Mouse (Mus musculus): ENCODE data around the gene Lrrc27. TPM values are rescaled to one million over a fixed set of nuclear protein-coding genes. Genes with fewer than 3 reads are reported as not detected.

Gene Lrrc27
- 1.2 TPM for polyA plus RNA-seq (2014; fragmentation: Illumina TruSeq; extraction: RNeasy Lipid Tissue Mini Kit (QIAGEN cat#74804); ENCODE audit: low read depth, low replicate concordance)

DNA sequence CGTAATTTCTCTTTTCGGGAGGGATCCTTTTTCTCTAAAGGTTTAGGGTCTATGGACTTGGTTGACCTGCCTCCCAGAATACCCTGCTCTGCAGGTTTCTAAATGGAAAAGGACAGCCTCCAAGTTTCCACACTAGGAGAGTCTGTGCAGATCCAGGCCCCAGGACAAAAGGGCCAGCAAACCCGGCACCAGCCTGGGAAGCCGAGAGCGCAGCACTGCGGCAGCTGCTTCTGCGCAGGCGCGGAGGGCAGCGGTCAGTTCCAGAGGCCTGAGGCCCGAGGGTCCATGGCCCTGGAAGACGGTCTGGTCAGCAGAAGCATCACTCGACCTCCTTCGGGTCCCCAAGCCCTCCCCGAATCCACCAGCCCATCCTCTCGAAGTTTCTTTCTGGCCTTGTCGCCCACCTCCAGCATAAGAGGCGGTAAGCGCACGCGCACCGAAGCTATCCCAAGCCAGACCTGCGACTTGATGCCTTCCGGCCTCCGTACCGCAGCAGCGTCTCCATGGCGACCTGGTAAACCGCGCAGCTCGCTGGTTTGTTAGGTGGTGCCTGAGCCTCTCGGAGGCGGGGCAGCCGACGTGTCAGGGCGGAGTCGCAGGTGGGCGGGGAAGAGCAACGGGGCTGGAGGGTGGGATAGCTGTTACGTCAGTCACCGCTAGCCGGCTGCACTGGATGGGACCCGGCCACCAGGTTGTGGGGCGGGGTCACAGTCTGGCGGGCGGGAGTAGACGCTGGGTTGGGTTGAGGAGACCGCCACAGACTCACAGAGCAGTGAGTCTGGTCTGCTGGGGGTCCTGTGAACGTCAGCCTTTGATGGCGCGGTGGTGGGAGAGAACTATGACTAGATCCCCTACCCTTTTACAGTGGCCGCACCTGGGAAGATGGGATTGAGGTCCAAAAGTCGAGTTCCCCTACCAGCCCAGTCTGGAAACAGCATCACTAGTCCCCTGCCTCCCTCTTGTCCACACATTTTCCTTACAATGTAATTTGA lies at the start of gene Lrrc27, which contains the start of gene Stk32c:
Lrrc27 (plus strand) TSS at position 235 of the 992 bp plus-strand sequence.
Stk32c (minus strand) TSS at position 554 of the 992 bp plus-strand sequence.

DNA sequence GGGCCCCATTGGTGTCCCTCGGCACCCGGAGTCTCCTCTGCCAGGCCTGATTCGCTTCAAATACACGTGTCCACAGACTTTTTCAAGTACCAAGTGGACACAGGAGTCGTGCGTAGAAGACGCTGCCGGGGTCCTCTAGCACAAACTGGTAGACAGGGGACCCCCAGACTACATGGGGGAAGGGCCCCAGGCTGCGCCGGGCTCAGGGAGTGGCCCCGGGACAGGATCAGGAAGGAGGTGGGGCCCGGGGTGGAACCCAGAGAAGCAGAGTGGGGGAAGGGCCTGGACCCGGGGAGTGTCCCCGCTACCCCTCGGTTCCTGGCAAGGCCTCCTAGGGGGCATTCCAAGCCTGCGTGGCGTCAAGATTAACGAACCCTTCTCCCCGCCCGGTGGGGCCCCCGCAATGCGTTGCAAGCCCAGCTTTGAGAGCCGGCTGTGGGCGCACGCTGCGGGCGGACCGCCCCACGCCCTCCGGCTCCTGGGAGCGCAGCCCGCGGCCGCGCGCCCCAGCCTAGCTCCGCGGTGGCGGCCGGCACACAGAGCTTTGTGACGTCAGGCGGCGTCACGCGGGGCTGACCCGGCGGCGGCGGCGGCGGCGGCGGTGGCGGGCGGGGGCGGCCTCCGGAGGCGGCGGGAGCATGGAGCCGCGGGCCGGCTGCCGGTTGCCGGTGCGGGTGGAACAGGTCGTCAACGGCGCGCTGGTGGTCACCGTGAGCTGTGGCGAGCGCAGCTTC lies 35.3 kb downstream of the Lrrc27 start, which contains the start of gene Pwwp2b:
Pwwp2b (plus strand) TSS at position 602 of the 734 bp plus-strand sequence.

Other genes with a start within 250 kb of the Lrrc27 start
- not detected for gene Dpysl4, start 127.0 kb upstream of the Lrrc27 start, polyA plus RNA-seq (2014; fragmentation: Illumina TruSeq; extraction: RNeasy Lipid Tissue Mini Kit (QIAGEN cat#74804); ENCODE audit: low read depth, low replicate concordance)
- not detected for gene Stk32c, start 319 bp downstream of the Lrrc27 start, polyA plus RNA-seq (2014; fragmentation: Illumina TruSeq; extraction: RNeasy Lipid Tissue Mini Kit (QIAGEN cat#74804); ENCODE audit: low read depth, low replicate concordance)
- gene Pwwp2b, start 35.5 kb downstream of the Lrrc27 start, polyA plus RNA-seq (2014; fragmentation: Illumina TruSeq; extraction: RNeasy Lipid Tissue Mini Kit (QIAGEN cat#74804); ENCODE audit: low read depth, low replicate concordance) = 1.1 TPM
- gene Inpp5a, start 176.1 kb downstream of the Lrrc27 start, polyA plus RNA-seq (2014; fragmentation: Illumina TruSeq; extraction: RNeasy Lipid Tissue Mini Kit (QIAGEN cat#74804); ENCODE audit: low read depth, low replicate concordance) = 38.2 TPM

Measured in sigmoid colon, adult 10 weeks (tissue).